ENCODE assay signal across 8 mouse cellular contexts in genomic region chr3:116128311-116129204, GRCm38 (mm10). TPM values are rescaled to one million over a fixed set of nuclear protein-coding genes. Genes with fewer than 3 reads are reported as not detected.
DNase-seq lines count a peak whose midpoint lies in the region; ATAC-seq and TF ChIP-seq lines count a peak whose summit lies in the region.

No protein-coding gene starts in this region.

- 52% methylated on average over 18 of the region's 18 CpGs for WGBS in lung, postnatal 0 days
- WGBS in forebrain, embryonic 15.5 days: 21% methylated on average over 18 of the region's 18 CpGs
- WGBS in limb, embryonic 13.5 days: 19% methylated on average over 18 of the region's 18 CpGs
- 61% methylated on average over 18 of the region's 18 CpGs for WGBS in stomach, embryonic 15.5 days

- peaks cover 3% of the 10 kb centered on the region; the same call in 1 of the 2 replicates for H3K4me1 ChIP-seq in lung, postnatal 0 days (ENCODE audit: insufficient read depth, low read depth, low read length)
- peaks cover 23% of the 10 kb centered on the region for H3K4me1 ChIP-seq in forebrain, embryonic 15.5 days
- H3K4me1 ChIP-seq in limb, embryonic 13.5 days: peaks cover 19% of the 10 kb centered on the region
- H3K4me1 ChIP-seq in stomach, embryonic 15.5 days: 0 out of 2 replicates have a peak, but pooled peaks cover 3% of the 10 kb centered on the region

- H3K4me3 ChIP-seq in lung, postnatal 0 days (ENCODE audit: low read depth, low read length): peak overlapping the region; percentile 38
- peak overlapping the region; percentile 36 for H3K4me3 ChIP-seq in forebrain, embryonic 15.5 days
- H3K4me3 ChIP-seq in limb, embryonic 13.5 days: peak overlapping the region; percentile 60
- H3K4me3 ChIP-seq in stomach, embryonic 15.5 days (replicated peaks): peak overlapping the region; percentile 39

- no peak for DNase-seq in lung, postnatal 0 days (ENCODE audit: low spot score)
- no peak for DNase-seq in lung, adult 18-20 months
- no peak for DNase-seq in adrenal gland, postnatal 36 days
- DNase-seq in cerebellum, adult 8-10 months: no peak

- H3K36me3 ChIP-seq in lung, postnatal 0 days (ENCODE audit: insufficient read depth, low read length): no peaks in the 10 kb centered on the region
- no peaks in the 10 kb centered on the region for H3K36me3 ChIP-seq in forebrain, embryonic 15.5 days
- H3K36me3 ChIP-seq in limb, embryonic 13.5 days: peaks cover 11% of the 10 kb centered on the region
- no peaks in the 10 kb centered on the region for H3K36me3 ChIP-seq in stomach, embryonic 15.5 days

- peak overlapping the region; percentile 46 for H3K4me2 ChIP-seq in lung, postnatal 0 days (replicated peaks; ENCODE audit: low read depth, low read length)
- H3K4me2 ChIP-seq in forebrain, embryonic 15.5 days (replicated peaks): peak overlapping the region; percentile 45
- H3K4me2 ChIP-seq in limb, embryonic 13.5 days (replicated peaks): peak overlapping the region; percentile 67
- peak overlapping the region; percentile 34 for H3K4me2 ChIP-seq in stomach, embryonic 15.5 days

- no peaks in the 10 kb centered on the region for H3K27me3 ChIP-seq in lung, postnatal 0 days (replicated peaks; ENCODE audit: insufficient read depth, low read length)
- no peaks in the 10 kb centered on the region for H3K27me3 ChIP-seq in forebrain, embryonic 15.5 days
- no peaks in the 10 kb centered on the region for H3K27me3 ChIP-seq in limb, embryonic 13.5 days
- no peaks in the 10 kb centered on the region for H3K27me3 ChIP-seq in stomach, embryonic 15.5 days (replicated peaks)

- no peak for TF ChIP-seq CTCF in lung, postnatal 0 days (IDR thresholded peaks at IDR 0.05)

- 0 out of 2 replicates have a peak overlapping the region, but pooled peaks have one; percentile 3 for H3K9ac ChIP-seq in lung, postnatal 0 days (replicated peaks; ENCODE audit: low read depth)
- peak overlapping the region; percentile 28; the same call in 1 of the 2 replicates for H3K9ac ChIP-seq in forebrain, embryonic 15.5 days (replicated peaks)
- peak overlapping the region; percentile 78 for H3K9ac ChIP-seq in limb, embryonic 13.5 days
- H3K9ac ChIP-seq in stomach, embryonic 15.5 days: 0 out of 2 replicates have a peak overlapping the region, but pooled peaks have one; percentile 29

- H3K27ac ChIP-seq in lung, postnatal 0 days (ENCODE audit: low read length): peak overlapping the region; percentile 47; the same call in 1 of the 2 replicates
- H3K27ac ChIP-seq in forebrain, embryonic 15.5 days (replicated peaks): peak overlapping the region; percentile 43
- H3K27ac ChIP-seq in limb, embryonic 13.5 days: peak overlapping the region; percentile 88
- H3K27ac ChIP-seq in stomach, embryonic 15.5 days: peak overlapping the region; percentile 63

- ATAC-seq in lung, postnatal 0 days: peak; percentile 49; the same call in 1 of the 2 replicates
- ATAC-seq in forebrain, embryonic 15.5 days (replicated peaks): peak; percentile 51; the same call in 1 of the 2 replicates
- no peak for ATAC-seq in limb, embryonic 13.5 days (ENCODE audit: low FRiP score, low read depth)
- ATAC-seq in stomach, embryonic 15.5 days (ENCODE audit: insufficient read depth, low FRiP score, low read depth): no peak
- no peak for ATAC-seq in monocyte, adult 5-6 weeks (replicated peaks; ENCODE audit: insufficient number of reproducible peaks, low FRiP score, low TSS enrichment, poor library complexity, severe bottlenecking)

- no peak for TF ChIP-seq EP300 in lung, postnatal 0 days (IDR thresholded peaks at IDR 0.05)

- no peaks in the 10 kb centered on the region for H3K9me3 ChIP-seq in lung, postnatal 0 days (ENCODE audit: low read length)
- no peaks in the 10 kb centered on the region for H3K9me3 ChIP-seq in forebrain, embryonic 15.5 days
- no peaks in the 10 kb centered on the region for H3K9me3 ChIP-seq in limb, embryonic 13.5 days
- H3K9me3 ChIP-seq in stomach, embryonic 15.5 days: no peaks in the 10 kb centered on the region

RNA-seq across cellular contexts. Expression of gene Vcam1, which starts 0.9 kb away (rescaled TPM):
- 54.1 and 55.0 TPM in 2 replicates for polyA plus RNA-seq in lung, postnatal 0 days (2015; fragmentation: Nextera tagmentation; extraction: Ambion mirVana)
- polyA plus RNA-seq in forebrain, embryonic 15.5 days (2015; fragmentation: Nextera tagmentation; extraction: Ambion mirVana): 26.2 and 29.2 TPM in 2 replicates
- 129 and 135 TPM in 2 replicates for polyA plus RNA-seq in limb, embryonic 13.5 days (2015; fragmentation: Nextera tagmentation; extraction: Ambion mirVana)
- polyA plus RNA-seq in stomach, embryonic 15.5 days (2015; fragmentation: Nextera tagmentation; extraction: Ambion mirVana): 52.1 and 53.7 TPM in 2 replicates
- 10 to 100 TPM; 19.0 to 24.2 TPM for total RNA-seq in adrenal gland, postnatal 36 days (2021)
- total RNA-seq in monocyte, adult 5-6 weeks (2017): not detected in 3 replicates

Comparison
In these comparisons a context has a peak if more than half of its experiments do, and no peak if none do; other contexts are left out.
1. ATAC-seq: peak in lung, postnatal 0 days (single experiment) and forebrain, embryonic 15.5 days (single experiment); none in limb, embryonic 13.5 days (single experiment), stomach, embryonic 15.5 days (single experiment) and monocyte, adult 5-6 weeks (single experiment).
2. H3K9ac ChIP-seq: peak in every context shown above with its lines; median percentile 78 in limb, embryonic 13.5 days; 29 in stomach, embryonic 15.5 days; 28 in forebrain, embryonic 15.5 days; 3 in lung, postnatal 0 days.
3. Peak in every context shown above with its lines, with median percentiles within 50 percentile points of each other: H3K27ac ChIP-seq, H3K4me2 ChIP-seq and H3K4me3 ChIP-seq.